Mouse (Mus musculus) liver, embryonic 13.5 days (tissue): Measurements from ENCODE around the gene Ankrd13b. TPM values are rescaled to one million over a fixed set of nuclear protein-coding genes. Genes with fewer than 3 reads are reported as not detected.
A peak's percentile ranks its signal among the peaks of the same experiment; 100 is the strongest.

Source experiments
- ATAC-seq: fragments of 200-750 bp; cut with Nextera tagmentation; 2 replicates; pipeline ENCODE4 v1.8.0; 2017; ENCODE audit warnings: low read depth, mild to moderate bottlenecking, moderate number of reproducible peaks, moderate library complexity
- DNase-seq: peaks from one replicate; pipeline ENCODE4 v3.0.0; 2022
- H3K27ac ChIP-seq: fragments of 300-500 bp; sonication (generic); 2 replicates; pipeline ENCODE4 v1.5.1; 2015; ENCODE audit warnings: moderate library complexity, mild to moderate bottlenecking, inconsistent platforms
- H3K27me3 ChIP-seq: fragments of 300-500 bp; sonication (generic); 2 replicates; pipeline ENCODE4 v1.6.1; 2015; ENCODE audit warnings: mild to moderate bottlenecking, inconsistent platforms
- H3K36me3 ChIP-seq: fragments of 300-500 bp; sonication (generic); 2 replicates; pipeline ENCODE4 v1.6.1; 2015; ENCODE audit warnings: mild to moderate bottlenecking, inconsistent platforms
- H3K4me1 ChIP-seq: fragments of 300-500 bp; sonication (generic); replicated peaks from 2 replicates; pipeline ENCODE4 v1.6.1; 2015; ENCODE audit warnings: inconsistent platforms
- H3K4me2 ChIP-seq: fragments of 300-500 bp; sonication (generic); 2 replicates; pipeline ENCODE4 v1.6.1; 2015; ENCODE audit warnings: inconsistent platforms, mild to moderate bottlenecking, moderate library complexity
- H3K4me3 ChIP-seq: fragments of 300-500 bp; sonication (generic); replicated peaks from 2 replicates; pipeline ENCODE4 v1.5.1; 2015; ENCODE audit warnings: mild to moderate bottlenecking, inconsistent platforms
- H3K9ac ChIP-seq: fragments of 300-500 bp; sonication (generic); 2 replicates; pipeline ENCODE4 v1.6.1; 2015; ENCODE audit warnings: mild to moderate bottlenecking, inconsistent platforms
- H3K9me3 ChIP-seq: fragments of 300-500 bp; sonication (generic); replicated peaks from 2 replicates; pipeline ENCODE4 v1.6.1; 2016; ENCODE audit warnings: inconsistent platforms
- WGBS: fragments of 180-500 bp; shearing (Covaris S2); methylation state at CpG from one replicate; pipeline ENCODE4 v1.1.7; 2015; ENCODE audit not compliant: insufficient replicate concordance; 5-methylcytosine and 5-hydroxymethylcytosine counted together
- polyA plus RNA-seq: library from polyadenylated mRNA; unstranded; fragments of >200 nt; fragmentation: Nextera tagmentation; extraction: Ambion mirVana; gene quantifications from 2 replicates; pipeline ENCODE4 v1.2.1, GENCODE M21; 2015

Gene Ankrd13b
- polyA plus RNA-seq, 1 experiment from 2014 or later, result 0.81 TPM

DNA sequence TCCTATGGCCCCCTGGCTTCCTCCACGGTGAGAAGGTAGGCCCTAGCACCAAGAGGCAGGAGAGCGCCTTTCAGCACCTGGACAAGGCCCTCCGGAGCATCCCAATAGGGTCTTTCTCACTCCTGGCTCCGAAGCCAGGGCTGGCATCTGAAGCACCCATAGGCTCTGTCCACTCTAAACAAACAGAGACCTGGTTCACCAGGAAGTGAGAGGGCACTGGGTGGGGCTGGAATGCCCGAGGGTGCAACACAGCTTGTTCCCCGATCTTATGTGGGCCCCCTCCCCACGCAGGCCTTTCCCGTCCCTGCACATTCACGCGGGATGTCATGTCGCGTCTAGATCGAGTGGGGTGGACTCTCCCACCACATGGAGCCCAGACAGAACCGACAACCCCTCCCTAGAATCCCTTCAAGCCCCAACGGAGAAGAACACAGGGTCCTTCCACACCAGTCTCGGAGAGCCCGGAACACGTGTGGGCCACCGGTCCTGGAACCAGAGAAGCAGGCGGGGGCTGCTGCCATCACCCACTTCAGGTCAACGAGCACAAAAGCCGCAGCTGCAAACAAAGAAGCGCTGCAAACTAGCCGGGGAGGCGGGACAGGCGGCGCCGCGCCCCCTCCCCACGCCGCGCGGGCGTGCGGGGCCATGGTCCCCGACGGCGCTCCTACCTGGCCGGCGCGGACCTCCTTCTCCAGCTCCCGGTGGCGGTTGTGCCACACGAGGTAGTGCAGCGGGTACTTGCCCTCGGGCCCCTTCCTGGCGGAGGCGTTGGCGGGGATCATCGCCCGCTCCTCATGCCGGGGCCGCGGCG, 502 bp downstream of the Ankrd13b start:
- Histone ChIP-seq H3K4me2 (peak overlapping the region; percentile 96), H3K36me3 (no peaks in the 10 kb centered on the region), H3K9me3 (no peaks in the 10 kb centered on the region), H3K27ac (no peak overlapping the region), H3K27me3 (peaks cover 34% of the 10 kb centered on the region), H3K4me1 (peaks cover 55% of the 10 kb centered on the region), H3K4me3 (peak overlapping the region; percentile 72), H3K9ac (peak overlapping the region; percentile 75)
- WGBS, result 6% methylated on average over 55 of the region's 55 CpGs
- no peak for ATAC-seq
- DNase-seq, result no peak

DNA sequence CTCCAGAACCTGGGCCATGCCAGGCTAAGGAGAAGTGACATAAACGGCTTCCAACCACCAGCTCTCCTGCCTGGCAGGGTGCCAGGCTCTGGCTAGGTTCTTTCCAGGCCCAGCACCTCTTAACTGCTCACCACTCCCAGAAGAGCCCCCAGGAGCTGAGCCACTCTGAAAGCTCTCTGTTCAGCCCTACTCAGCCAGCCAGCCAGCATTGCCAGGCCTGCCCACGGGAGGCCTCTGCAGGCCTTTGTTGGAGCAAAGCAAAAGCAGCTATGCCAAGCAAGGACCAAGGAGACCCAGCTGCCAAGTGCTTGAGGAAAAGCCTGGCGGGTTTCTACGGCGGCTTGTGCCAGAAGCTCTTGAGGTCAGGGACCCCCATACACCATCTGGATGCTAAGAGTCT, 2.7 kb downstream of the Ankrd13b start:
- Histone ChIP-seq H3K4me2 (no peak overlapping the region), H3K9ac (no peak overlapping the region), H3K27ac (no peak overlapping the region), H3K27me3 (peaks cover 34% of the 10 kb centered on the region), H3K4me3 (no peak overlapping the region), H3K9me3 (no peaks in the 10 kb centered on the region), H3K4me1 (peaks cover 49% of the 10 kb centered on the region), H3K36me3 (no peaks in the 10 kb centered on the region)
- DNase-seq, result no peak
- no peak for ATAC-seq
- 76% methylated on average over 5 of the region's 5 CpGs for WGBS

- H3K9ac ChIP-seq, result no peak overlapping the region
- DNase-seq (no peak), ATAC-seq (no peak)
- no peak overlapping the region for H3K4me3 ChIP-seq
- H3K27me3 ChIP-seq, result peaks cover 25% of the 10 kb centered on the region
- no peaks in the 10 kb centered on the region for H3K36me3 ChIP-seq
- no peak overlapping the region for H3K27ac ChIP-seq
- no peak overlapping the region for H3K4me2 ChIP-seq
- peaks cover 33% of the 10 kb centered on the region for H3K4me1 ChIP-seq
- H3K9me3 ChIP-seq, result no peaks in the 10 kb centered on the region
- WGBS, result 70% methylated on average over 6 of the region's 6 CpGs
These were observed 4.2 kb downstream of the Ankrd13b start for GRCm38 (mm10) chr11:77485229-77485628.

DNA sequence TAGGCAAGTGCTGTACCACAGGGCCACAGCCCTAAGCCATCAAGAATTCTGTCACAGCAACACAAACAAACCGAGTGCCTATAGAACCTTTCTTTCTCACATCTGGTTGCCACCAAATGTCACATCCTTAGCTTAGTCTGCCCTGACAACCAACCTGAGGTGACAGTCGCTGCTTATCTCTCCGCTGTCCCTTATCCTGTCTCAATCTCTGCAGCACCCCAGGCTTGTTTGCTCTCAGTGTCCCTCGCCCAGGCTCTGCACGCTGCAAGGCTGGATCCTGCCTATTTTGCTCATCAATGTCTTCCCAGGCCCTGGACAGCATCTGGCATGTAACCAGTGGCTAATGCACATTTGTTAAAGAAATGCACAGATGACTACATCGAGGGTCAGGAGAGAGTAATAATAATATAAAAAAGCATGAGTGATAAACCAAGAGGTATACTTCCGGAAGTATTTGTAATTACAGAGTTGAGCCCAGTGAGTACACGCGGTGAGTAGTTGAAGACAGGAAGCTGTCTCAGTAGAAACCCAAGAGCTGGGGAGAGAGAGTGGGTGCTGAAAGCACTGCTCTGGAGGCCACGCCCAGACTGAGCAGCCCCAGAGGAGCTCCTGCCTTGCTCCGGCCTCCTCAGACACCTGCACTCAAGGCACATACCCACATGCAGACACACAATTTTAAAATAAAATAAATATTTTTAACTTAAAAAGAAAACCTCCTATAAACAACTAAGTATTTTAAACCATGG, 5.8 kb downstream of the Ankrd13b start:
- DNase-seq (no peak), ATAC-seq (no peak)
- Histone ChIP-seq H3K36me3 (no peaks in the 10 kb centered on the region), H3K9ac (no peak overlapping the region), H3K4me2 (no peak overlapping the region), H3K4me3 (no peak overlapping the region), H3K27ac (no peak overlapping the region), H3K27me3 (peaks cover 10% of the 10 kb centered on the region), H3K4me1 (peaks cover 21% of the 10 kb centered on the region), H3K9me3 (no peaks in the 10 kb centered on the region)
- WGBS, result 44% methylated on average over 11 of the region's 11 CpGs

GRCm38 (mm10) chr11:77483043-77483442, 6.4 kb downstream of the Ankrd13b start:
- Histone ChIP-seq H3K9me3 (no peaks in the 10 kb centered on the region), H3K4me3 (no peak overlapping the region), H3K9ac (no peak overlapping the region), H3K27ac (no peak overlapping the region), H3K27me3 (peaks cover 4% of the 10 kb centered on the region), H3K36me3 (no peaks in the 10 kb centered on the region), H3K4me1 (peaks cover 15% of the 10 kb centered on the region), H3K4me2 (no peak overlapping the region)
- no peak for ATAC-seq
- 57% methylated on average over 3 of the region's 3 CpGs for WGBS
- no peak for DNase-seq

- DNase-seq, result no peak
- H3K27ac ChIP-seq, result no peak overlapping the region
These were observed 12.6 kb downstream of the Ankrd13b start for GRCm38 (mm10) chr11:77476895-77477294.

DNA sequence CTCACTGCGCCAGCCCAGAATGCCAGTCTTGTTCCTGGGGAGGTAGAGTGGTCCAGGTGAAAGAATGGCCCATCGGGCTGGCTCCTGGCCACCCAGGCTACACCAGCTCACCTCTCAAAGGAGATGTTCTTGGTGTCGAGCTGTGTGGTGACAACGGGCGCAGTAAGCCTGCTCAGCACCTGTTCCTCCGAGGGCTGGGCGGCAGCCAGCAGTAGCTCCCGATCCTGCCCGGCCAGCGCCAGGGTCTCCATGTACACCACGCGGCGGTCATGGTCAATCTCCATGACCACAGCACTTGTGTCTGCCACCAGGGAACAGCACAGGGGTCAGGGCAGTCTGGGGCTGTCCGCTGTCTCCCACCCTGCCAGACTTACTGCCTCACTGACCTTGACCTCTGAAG, 13.3 kb downstream of the Ankrd13b start:
- Histone ChIP-seq H3K9ac (no peak overlapping the region), H3K4me2 (no peak overlapping the region), H3K4me3 (no peak overlapping the region), H3K27me3 (no peaks in the 10 kb centered on the region), H3K27ac (no peak overlapping the region), H3K9me3 (no peaks in the 10 kb centered on the region), H3K36me3 (peaks cover 14% of the 10 kb centered on the region), H3K4me1 (peaks cover 7% of the 10 kb centered on the region)
- 85% methylated on average over 14 of the region's 14 CpGs for WGBS
- no peak for ATAC-seq
- no peak for DNase-seq

More at GRCm38 (mm10) chr11:77476895-77477294, 12.6 kb downstream of the Ankrd13b start:
- ATAC-seq, result no peak
- Histone ChIP-seq H3K4me2 (no peak overlapping the region), H3K4me3 (no peak overlapping the region), H3K9me3 (no peaks in the 10 kb centered on the region), H3K4me1 (peaks cover 7% of the 10 kb centered on the region), H3K36me3 (peaks cover 7% of the 10 kb centered on the region), H3K27me3 (no peaks in the 10 kb centered on the region), H3K9ac (no peak overlapping the region)
- 81% methylated on average over 6 of the region's 6 CpGs for WGBS

GRCm38 (mm10) chr11:77472775-77473174, 16.7 kb downstream of the Ankrd13b start:
- Histone ChIP-seq H3K36me3 (peaks cover 18% of the 10 kb centered on the region), H3K9ac (no peak overlapping the region), H3K27ac (no peak overlapping the region), H3K4me2 (no peak overlapping the region), H3K4me1 (peaks cover 9% of the 10 kb centered on the region), H3K4me3 (no peak overlapping the region), H3K27me3 (peaks cover 18% of the 10 kb centered on the region), H3K9me3 (no peaks in the 10 kb centered on the region)
- no peak for DNase-seq
- no peak for ATAC-seq
- 85% methylated on average over 16 of the region's 16 CpGs for WGBS

DNA sequence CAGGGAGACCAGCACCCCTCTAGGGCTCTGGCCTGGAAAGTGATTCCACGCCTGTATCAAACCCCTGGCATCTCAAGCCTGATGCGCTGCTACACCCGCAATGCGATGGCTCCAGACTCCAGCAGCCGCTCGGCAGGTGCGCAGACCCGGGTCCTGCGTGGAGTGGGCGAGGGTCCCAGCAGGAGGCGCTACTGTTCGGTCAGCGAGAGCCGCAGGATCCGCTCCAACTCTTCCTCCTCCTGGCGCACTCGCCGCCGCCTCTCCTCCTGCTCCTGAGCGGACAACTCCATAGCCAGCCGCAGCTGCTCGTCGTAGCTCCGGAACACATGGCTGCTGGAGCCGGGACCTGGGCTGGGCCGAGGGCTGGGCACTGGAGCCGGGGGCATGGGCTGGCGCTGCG, 18.1 kb downstream of the Ankrd13b start:
- H3K36me3 ChIP-seq, result peaks cover 18% of the 10 kb centered on the region
- H3K27me3 ChIP-seq, result peaks cover 32% of the 10 kb centered on the region
- H3K4me3 ChIP-seq, result no peak overlapping the region

GRCm38 (mm10) chr11:77468397-77468796, 21.1 kb downstream of the Ankrd13b start:
- 69% methylated on average over 9 of the region's 9 CpGs for WGBS
- no peak overlapping the region for H3K27ac ChIP-seq
- DNase-seq (no peak), ATAC-seq (no peak)
- no peak overlapping the region for H3K4me3 ChIP-seq
- no peak overlapping the region for H3K4me2 ChIP-seq
- H3K27me3 ChIP-seq, result peaks cover 62% of the 10 kb centered on the region
- no peaks in the 10 kb centered on the region for H3K9me3 ChIP-seq
- peaks cover 10% of the 10 kb centered on the region for H3K4me1 ChIP-seq
- H3K36me3 ChIP-seq, result peaks cover 18% of the 10 kb centered on the region
- no peak overlapping the region for H3K9ac ChIP-seq

More for the DNA sequence above, 18.1 kb downstream of the Ankrd13b start:
- no peak for DNase-seq
- Histone ChIP-seq H3K27ac (no peak overlapping the region), H3K4me2 (no peak overlapping the region), H3K9ac (no peak overlapping the region), H3K9me3 (no peaks in the 10 kb centered on the region), H3K4me1 (peaks cover 10% of the 10 kb centered on the region)
- ATAC-seq, result no peak
- WGBS, result 84% methylated on average over 29 of the region's 29 CpGs

- H3K4me1 ChIP-seq, result peaks cover 13% of the 10 kb centered on the region
- DNase-seq (peak; percentile 62), ATAC-seq (no peak)
- H3K4me2 ChIP-seq, result peak overlapping the region; percentile 52
- no peak overlapping the region for H3K9ac ChIP-seq
- H3K27ac ChIP-seq, result no peak overlapping the region
- H3K27me3 ChIP-seq, result peaks cover 68% of the 10 kb centered on the region
- 0 out of 2 replicates have a peak overlapping the region, but pooled peaks have one; percentile 21 for H3K4me3 ChIP-seq
- no peaks in the 10 kb centered on the region for H3K9me3 ChIP-seq
- peaks cover 18% of the 10 kb centered on the region for H3K36me3 ChIP-seq
- WGBS, result 11% methylated on average over 20 of the region's 20 CpGs
These were observed 21.7 kb downstream of the Ankrd13b start for GRCm38 (mm10) chr11:77467784-77468183.
